Mouse (Mus musculus): ENCODE results near the gene Pga5.

GRCm38 (mm10) chr19:10712194-10712593 is 34.3 kb upstream of the Pga5 start:
- TF ChIP-seq CTCF (IDR thresholded peaks at IDR 0.05; ENCODE audit: extremely low read depth, insufficient read depth, insufficient read length, insufficient replicate concordance) (no peak), POLR2A (IDR thresholded peaks at IDR 0.05; ENCODE audit: low read depth, low read length) (no peak)

Data from spleen, adult 2 months (tissue).